Mouse (Mus musculus) liver, adult 2 months (tissue): ENCODE data around the gene A630095N17Rik. TPM values are rescaled to one million over a fixed set of nuclear protein-coding genes. Genes with fewer than 3 reads are reported as not detected.

ENCODE experiments used
- DNase-seq: peaks from one replicate; pipeline ENCODE4 v3.0.0-alpha.2; 2011; ENCODE audit warnings: low read depth, low spot score; ENCODE audit errors: extremely low read depth
- H3K27ac ChIP-seq: fragments of 200-500 bp; replicated peaks from 2 replicates; pipeline ENCODE4 v1.5.1; 2012; ENCODE audit warnings: low read depth, mild to moderate bottlenecking, control low read depth, inconsistent platforms, low read length; ENCODE audit not compliant: insufficient read depth
- H3K27me3 ChIP-seq: fragments of 200-500 bp; 2 replicates; pipeline ENCODE4 v1.6.1; 2012; ENCODE audit warnings: mild to moderate bottlenecking, moderate library complexity, low read length, inconsistent platforms; ENCODE audit not compliant: control insufficient read depth, insufficient read depth
- H3K36me3 ChIP-seq: fragments of 200-500 bp; 2 replicates; pipeline ENCODE4 v1.6.1; 2012; ENCODE audit warnings: low read length, inconsistent platforms; ENCODE audit not compliant: control insufficient read depth, insufficient read depth
- H3K4me1 ChIP-seq: fragments of 200-500 bp; 2 replicates; pipeline ENCODE4 v1.6.1; 2011; ENCODE audit warnings: low read length; ENCODE audit not compliant: control insufficient read depth, insufficient read depth
- H3K4me3 ChIP-seq: fragments of 200-500 bp; 2 replicates; pipeline ENCODE4 v1.5.1; 2011; ENCODE audit warnings: low read depth, mild to moderate bottlenecking, control low read depth, low read length, moderate library complexity; ENCODE audit not compliant: insufficient read depth
- H3K79me2 ChIP-seq: fragments of 200-500 bp; 2 replicates; pipeline ENCODE4 v1.6.1; 2012; ENCODE audit warnings: inconsistent platforms, mild to moderate bottlenecking, low read length, moderate library complexity; ENCODE audit not compliant: control insufficient read depth, insufficient read depth
- H3K9ac ChIP-seq: fragments of 200-500 bp; 2 replicates; pipeline ENCODE4 v1.6.1; 2012; ENCODE audit warnings: low read depth, mild to moderate bottlenecking, control low read depth, inconsistent platforms, low read length
- CTCF ChIP-seq: fragments of 200-500 bp; IDR thresholded peaks from 2 replicates; pipeline ENCODE4 v1.5.1; 2011; ENCODE audit warnings: low read depth, low read length, control low read depth
- POLR2A ChIP-seq: fragments of 200-500 bp; IDR thresholded peaks from 2 replicates; pipeline ENCODE4 v1.6.1; 2011; ENCODE audit warnings: low read length, control low read depth; ENCODE audit not compliant: insufficient read depth; ENCODE audit errors: extremely low read depth
- WGBS: fragments of 180-500 bp; shearing (Covaris S2); methylation state at CpG from one replicate; pipeline ENCODE4 v1.1.7; 2018; 5-methylcytosine and 5-hydroxymethylcytosine counted together
- polyA plus RNA-seq: library from polyadenylated mRNA; depleted of rRNA; stranded (reverse); fragments of >200 nt; gene quantifications from 2 replicates; pipeline ENCODE4 v1.2.3, GENCODE M21; 2012
- total RNA-seq: library from RNA; depleted of rRNA; stranded (reverse); fragments of >200 nt; gene quantifications from 2 replicates; pipeline ENCODE4 v1.2.3, GENCODE M21; 2014

A630095N17Rik gene
- total and polyA plus RNA-seq, 2 experiments, result not detected

DNA sequence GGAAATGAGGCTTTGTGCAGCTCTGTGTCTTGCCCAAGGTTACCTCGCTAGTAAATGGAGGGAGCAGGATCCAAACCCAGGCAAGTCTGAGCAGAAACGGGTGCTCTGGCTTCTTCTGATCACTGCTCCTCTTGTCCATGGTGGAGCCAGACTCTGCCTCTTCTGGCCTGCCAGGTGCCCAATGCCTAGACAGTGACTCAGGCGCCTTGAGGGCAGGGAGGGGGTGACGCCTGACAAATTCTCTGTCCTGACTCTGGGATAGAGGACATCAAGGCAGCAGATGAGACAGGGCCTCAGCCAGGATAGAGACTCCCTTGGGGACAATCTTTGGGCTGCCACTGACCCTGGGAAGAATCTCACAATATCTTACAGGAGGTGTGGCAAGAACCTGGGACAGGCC is 678 bp downstream of the A630095N17Rik start:
- TF ChIP-seq CTCF, result no peak
- no peak for TF ChIP-seq POLR2A
- H3K79me2 ChIP-seq, result no peaks in the 10 kb centered on the region
- H3K4me3 ChIP-seq, result no peak overlapping the region
- no peak overlapping the region for H3K9ac ChIP-seq
- no peaks in the 10 kb centered on the region for H3K27me3 ChIP-seq
- H3K36me3 ChIP-seq, result no peaks in the 10 kb centered on the region
- no peak overlapping the region for H3K27ac ChIP-seq
- WGBS, result 84% methylated on average over 4 of the region's 4 CpGs
- no peak for DNase-seq
- H3K4me1 ChIP-seq, result peaks cover 2% of the 10 kb centered on the region

DNA sequence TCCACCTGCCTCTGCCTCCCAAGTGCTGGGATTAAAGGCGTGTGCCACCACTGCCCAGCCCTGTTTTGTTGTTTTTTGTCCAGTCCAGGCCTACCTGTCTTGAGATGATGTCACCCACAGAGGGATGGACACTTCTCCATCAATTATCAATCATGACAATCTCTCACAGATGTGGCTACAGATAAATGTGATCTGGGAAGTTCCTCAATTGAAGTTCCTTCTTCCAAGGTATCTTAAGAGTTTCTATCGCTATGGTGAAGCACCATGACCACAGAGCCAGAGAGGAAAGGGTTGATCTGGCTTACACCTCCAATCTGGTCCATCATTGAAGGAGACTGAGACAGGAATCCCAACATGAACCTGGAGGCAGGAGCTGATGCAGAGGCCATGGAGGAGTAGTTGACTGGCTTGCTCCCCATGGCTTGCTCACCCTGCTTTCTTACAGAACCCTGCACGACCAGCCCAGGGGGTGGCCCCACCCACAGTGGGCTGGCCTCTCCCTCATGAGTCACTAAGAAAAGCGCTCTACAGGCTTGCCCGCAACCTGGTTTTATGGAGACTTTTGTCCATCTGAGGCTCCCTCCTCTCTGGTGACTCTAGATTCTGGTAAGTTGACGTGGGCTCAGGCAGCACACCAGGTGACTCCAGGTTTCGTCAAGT is 1.4 kb downstream of the A630095N17Rik start:
- DNase-seq, result no peak
- H3K27ac ChIP-seq, result no peak overlapping the region
- peaks cover 2% of the 10 kb centered on the region for H3K4me1 ChIP-seq
- no peak overlapping the region for H3K9ac ChIP-seq
- no peak for TF ChIP-seq CTCF
- H3K79me2 ChIP-seq, result no peaks in the 10 kb centered on the region
- H3K36me3 ChIP-seq, result no peaks in the 10 kb centered on the region
- H3K27me3 ChIP-seq, result no peaks in the 10 kb centered on the region
- WGBS, result 78% methylated on average over 7 of the region's 7 CpGs
- H3K4me3 ChIP-seq, result no peak overlapping the region

DNA sequence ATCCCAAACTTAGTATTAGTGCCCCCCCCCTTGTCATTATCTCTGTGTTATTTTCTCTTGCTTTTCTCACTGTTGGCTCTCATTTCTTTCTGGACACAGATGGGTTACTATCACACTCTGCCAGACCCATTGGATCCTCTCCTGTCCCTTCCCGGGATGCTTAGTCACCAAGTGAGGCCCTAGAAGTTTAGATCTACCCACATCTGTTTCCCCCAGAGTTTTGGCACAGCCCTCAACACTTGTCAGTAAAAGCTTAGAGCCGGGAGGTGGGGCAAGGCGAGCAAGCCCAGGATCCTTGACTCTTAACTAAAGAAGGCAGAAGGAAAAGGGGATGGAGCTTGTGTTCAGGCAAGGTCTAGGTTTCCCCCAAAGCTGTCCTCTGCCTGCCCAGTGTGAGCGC is 2.7 kb downstream of the A630095N17Rik start:
- Histone ChIP-seq H3K4me1 (no peaks in the 10 kb centered on the region), H3K9ac (no peak overlapping the region), H3K27me3 (no peaks in the 10 kb centered on the region), H3K79me2 (no peaks in the 10 kb centered on the region), H3K4me3 (no peak overlapping the region), H3K36me3 (no peaks in the 10 kb centered on the region), H3K27ac (no peak overlapping the region)
- DNase-seq, result no peak
- TF ChIP-seq CTCF, result no peak
- no peak for TF ChIP-seq POLR2A
- 72% methylated on average over 4 of the region's 4 CpGs for WGBS

DNA sequence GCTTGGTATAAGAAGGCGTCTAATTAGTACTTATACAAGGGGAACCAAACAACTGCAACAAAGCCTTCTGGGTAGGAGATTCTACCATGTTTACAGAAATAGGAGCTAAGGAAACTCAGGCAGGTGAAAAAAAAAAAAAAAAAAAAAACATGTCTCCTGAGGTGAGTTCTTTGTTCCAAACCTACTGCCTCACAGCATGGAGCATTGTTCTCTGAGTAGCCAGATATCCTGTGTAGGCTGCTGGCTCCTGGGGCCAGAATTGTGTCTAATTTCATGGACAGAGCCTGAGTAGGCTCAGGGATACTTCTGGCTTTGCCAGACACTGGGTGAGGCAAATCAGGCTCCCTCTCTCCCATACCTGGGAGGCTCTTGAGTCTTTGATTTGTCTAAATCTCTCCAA is 4.2 kb downstream of the A630095N17Rik start:
- whole genome bisulfite sequencing, result 94% methylated on average over 1 of the region's 1 CpGs
- Histone ChIP-seq H3K27me3 (no peaks in the 10 kb centered on the region), H3K79me2 (no peaks in the 10 kb centered on the region), H3K9ac (no peak overlapping the region), H3K27ac (no peak overlapping the region), H3K4me3 (no peak overlapping the region), H3K36me3 (no peaks in the 10 kb centered on the region), H3K4me1 (peaks cover 2% of the 10 kb centered on the region)
- TF ChIP-seq POLR2A (no peak), CTCF (no peak)
- DNase-seq, result no peak

GRCm38 (mm10) chr1:75226138-75226537 is 5.8 kb downstream of the A630095N17Rik start:
- TF ChIP-seq CTCF (no peak), POLR2A (no peak)
- Histone ChIP-seq H3K27ac (no peak overlapping the region), H3K27me3 (no peaks in the 10 kb centered on the region), H3K79me2 (no peaks in the 10 kb centered on the region), H3K4me1 (peaks cover 5% of the 10 kb centered on the region), H3K9ac (no peak overlapping the region), H3K4me3 (no peak overlapping the region), H3K36me3 (no peaks in the 10 kb centered on the region)
- 67% methylated on average over 2 of the region's 2 CpGs for WGBS
- no peak for DNase-seq

- Histone ChIP-seq H3K36me3 (no peaks in the 10 kb centered on the region), H3K4me3 (no peak overlapping the region), H3K27me3 (no peaks in the 10 kb centered on the region), H3K4me1 (peaks cover 5% of the 10 kb centered on the region), H3K9ac (no peak overlapping the region), H3K27ac (no peak overlapping the region), H3K79me2 (no peaks in the 10 kb centered on the region)
- TF ChIP-seq POLR2A (no peak), CTCF (no peak)
- WGBS, result 61% methylated on average over 3 of the region's 3 CpGs
- DNase-seq, result no peak
These were observed 6.4 kb downstream of the A630095N17Rik start for GRCm38 (mm10) chr1:75225473-75225872.
